Mouse (Mus musculus) lung, postnatal 0 days (tissue): ENCODE results near the gene Myo10.

Source experiments
- CTCF ChIP-seq: IDR thresholded peaks from 2 replicates; pipeline ENCODE4 v1.5.1; 2016; ENCODE audit warnings: antibody characterized with exemption, mild to moderate bottlenecking
- EP300 ChIP-seq: IDR thresholded peaks from 2 replicates; pipeline ENCODE4 v1.6.1; 2016; ENCODE audit warnings: antibody characterized with exemption, mild to moderate bottlenecking, control low read depth

GRCm38 (mm10) chr15:25578369-25578768 lies 44.0 kb upstream of the Myo10 start:
- TF ChIP-seq CTCF (no peak), EP300 (no peak)
